Mouse (Mus musculus) forebrain, embryonic 15.5 days (tissue): ENCODE data around the gene Kif17. TPM values are rescaled to one million over a fixed set of nuclear protein-coding genes. Genes with fewer than 3 reads are reported as not detected.

Source experiments
- ATAC-seq: fragments of 200-750 bp; cut with Nextera tagmentation; replicated peaks from 2 replicates; pipeline ENCODE4 v1.8.0; 2017; ENCODE audit warnings: mild to moderate bottlenecking, moderate TSS enrichment, moderate library complexity
- H3K27ac ChIP-seq: fragments of 300-500 bp; sonication (generic); replicated peaks from 2 replicates; pipeline ENCODE4 v1.5.1; 2015; ENCODE audit warnings: mild to moderate bottlenecking, inconsistent platforms
- H3K27me3 ChIP-seq: fragments of 300-500 bp; sonication (generic); 2 replicates; pipeline ENCODE4 v1.6.1; 2015; ENCODE audit warnings: inconsistent platforms
- H3K36me3 ChIP-seq: fragments of 300-500 bp; sonication (generic); 2 replicates; pipeline ENCODE4 v1.6.1; 2015; ENCODE audit warnings: mild to moderate bottlenecking, inconsistent platforms
- H3K4me1 ChIP-seq: fragments of 300-500 bp; sonication (generic); 2 replicates; pipeline ENCODE4 v1.6.1; 2015; ENCODE audit warnings: inconsistent platforms
- H3K4me2 ChIP-seq: fragments of 300-500 bp; sonication (generic); replicated peaks from 2 replicates; pipeline ENCODE4 v1.6.1; 2015; ENCODE audit warnings: mild to moderate bottlenecking, inconsistent platforms
- H3K4me3 ChIP-seq: fragments of 300-500 bp; sonication (generic); 2 replicates; pipeline ENCODE4 v1.5.1; 2015; ENCODE audit warnings: mild to moderate bottlenecking, inconsistent platforms
- H3K9ac ChIP-seq: fragments of 300-500 bp; sonication (generic); replicated peaks from 2 replicates; pipeline ENCODE4 v1.6.1; 2015; ENCODE audit warnings: mild to moderate bottlenecking, inconsistent platforms
- H3K9me3 ChIP-seq: fragments of 300-500 bp; sonication (generic); 2 replicates; pipeline ENCODE4 v1.6.1; 2016; ENCODE audit warnings: inconsistent platforms
- WGBS: fragments of 180-500 bp; shearing (Covaris S2); methylation state at CpG from one replicate; pipeline ENCODE4 v1.1.7; 2015; ENCODE audit warnings: mixed read lengths; 5-methylcytosine and 5-hydroxymethylcytosine counted together
- polyA plus RNA-seq: library from polyadenylated mRNA; unstranded; fragments of >200 nt; fragmentation: Nextera tagmentation; extraction: Ambion mirVana; gene quantifications from 2 replicates; pipeline ENCODE4 v1.2.1, GENCODE M21; 2015

Kif17 gene
- polyA plus RNA-seq, 1 experiment from 2014 or later = 1.4 TPM

GRCm38 (mm10) chr4:138267869-138268268, 17.6 kb downstream of the Kif17 start:
- no peak for ATAC-seq
- Histone ChIP-seq H3K27ac (no peak overlapping the region), H3K4me3 (no peak overlapping the region), H3K9ac (no peak overlapping the region), H3K4me2 (no peak overlapping the region), H3K9me3 (no peaks in the 10 kb centered on the region), H3K27me3 (peaks cover 6% of the 10 kb centered on the region; the same call in 1 of the 2 replicates), H3K4me1 (peaks cover 5% of the 10 kb centered on the region), H3K36me3 (no peaks in the 10 kb centered on the region)
- 90% methylated on average over 10 of the region's 10 CpGs for WGBS

DNA sequence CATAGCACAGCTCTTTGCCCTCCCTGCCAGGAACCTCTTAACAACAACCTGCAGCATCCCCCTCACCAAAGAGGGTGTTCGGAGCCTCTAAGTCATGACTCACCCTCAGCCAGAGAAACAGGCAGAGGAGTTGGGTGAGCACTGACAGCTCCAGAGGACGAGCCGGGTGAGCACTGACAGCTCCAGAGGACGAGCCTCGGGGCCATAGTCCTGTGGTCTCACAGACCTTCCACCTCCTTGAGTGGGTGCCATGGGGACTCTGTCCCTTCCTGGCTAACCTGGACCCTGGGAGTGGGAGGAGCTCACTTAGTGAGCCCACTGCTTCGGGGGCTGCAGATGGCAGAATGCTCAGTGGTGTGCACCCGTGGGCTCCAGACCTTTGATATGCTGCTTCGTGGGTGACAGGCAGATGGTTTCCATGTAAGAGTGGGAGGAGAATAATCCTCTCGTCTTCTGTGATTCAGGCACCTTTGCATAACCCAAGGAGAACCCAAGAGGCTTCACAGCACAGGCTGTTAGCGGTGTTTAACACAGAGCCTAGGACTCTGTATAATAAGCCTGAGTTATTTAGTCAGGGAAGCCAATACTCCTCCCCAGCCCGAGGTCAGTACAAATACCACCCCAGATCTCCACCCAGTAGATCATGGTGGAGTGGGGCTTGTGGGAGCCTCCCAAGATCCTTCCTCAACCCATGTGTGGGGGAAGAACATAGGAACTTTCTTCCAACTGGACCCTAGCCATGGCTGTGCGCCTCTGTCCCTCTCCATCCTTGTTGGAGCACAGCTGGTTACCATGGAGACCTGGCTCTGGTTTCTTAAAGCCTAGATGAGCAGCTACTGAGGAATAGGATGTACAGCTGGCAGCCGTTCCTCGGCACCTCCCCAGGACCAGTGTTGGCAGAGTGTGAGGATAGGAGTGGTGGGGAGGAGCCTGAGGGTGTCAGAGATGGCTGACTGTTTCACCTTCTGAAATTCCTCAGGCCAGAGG, 22.1 kb downstream of the Kif17 start:
- 67% methylated on average over 14 of the region's 14 CpGs for WGBS
- Histone ChIP-seq H3K4me2 (no peak overlapping the region), H3K27ac (no peak overlapping the region), H3K9ac (no peak overlapping the region), H3K9me3 (no peaks in the 10 kb centered on the region), H3K4me1 (peaks cover 6% of the 10 kb centered on the region), H3K4me3 (no peak overlapping the region), H3K36me3 (no peaks in the 10 kb centered on the region), H3K27me3 (no peaks in the 10 kb centered on the region)
- 0 out of 2 replicates have a peak, but pooled peaks have one; percentile 43 for ATAC-seq

DNA sequence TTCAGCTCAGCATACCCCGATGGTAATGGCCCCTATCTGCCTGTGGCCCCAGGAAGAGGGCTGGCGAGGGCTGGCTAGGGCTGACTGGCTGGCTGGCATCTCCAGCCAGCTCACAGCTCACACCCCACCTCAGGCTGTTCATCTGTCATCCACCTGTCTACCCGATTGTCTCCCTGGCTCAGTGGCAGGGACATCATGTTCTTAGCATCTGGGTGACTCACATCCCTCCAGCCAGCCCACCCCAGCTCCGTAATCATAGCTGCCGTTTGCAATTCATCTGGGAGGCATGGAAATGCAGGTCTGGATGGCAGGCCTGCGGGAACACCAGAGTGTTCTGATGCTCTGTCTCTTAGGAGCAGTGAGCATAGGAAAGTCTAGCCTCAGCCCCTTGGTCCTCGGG, 28.1 kb downstream of the Kif17 start:
- 83% methylated on average over 7 of the region's 7 CpGs for whole genome bisulfite sequencing
- H3K27me3 ChIP-seq = no peaks in the 10 kb centered on the region
- no peak for ATAC-seq
- H3K9me3 ChIP-seq = no peaks in the 10 kb centered on the region
- no peaks in the 10 kb centered on the region for H3K36me3 ChIP-seq
- H3K4me2 ChIP-seq = no peak overlapping the region
- H3K9ac ChIP-seq = no peak overlapping the region
- no peak overlapping the region for H3K27ac ChIP-seq
- no peak overlapping the region for H3K4me3 ChIP-seq
- H3K4me1 ChIP-seq = no peaks in the 10 kb centered on the region

GRCm38 (mm10) chr4:138282834-138283233, 32.6 kb downstream of the Kif17 start:
- 0 out of 2 replicates have a peak, but pooled peaks have one; percentile 35 for ATAC-seq
- no peaks in the 10 kb centered on the region for H3K4me1 ChIP-seq
- no peaks in the 10 kb centered on the region for H3K36me3 ChIP-seq
- H3K4me3 ChIP-seq = no peak overlapping the region
- H3K4me2 ChIP-seq = no peak overlapping the region
- WGBS = 23% methylated on average over 4 of the region's 4 CpGs
- H3K27ac ChIP-seq = no peak overlapping the region
- no peaks in the 10 kb centered on the region for H3K9me3 ChIP-seq
- no peaks in the 10 kb centered on the region for H3K27me3 ChIP-seq
- no peak overlapping the region for H3K9ac ChIP-seq

DNA sequence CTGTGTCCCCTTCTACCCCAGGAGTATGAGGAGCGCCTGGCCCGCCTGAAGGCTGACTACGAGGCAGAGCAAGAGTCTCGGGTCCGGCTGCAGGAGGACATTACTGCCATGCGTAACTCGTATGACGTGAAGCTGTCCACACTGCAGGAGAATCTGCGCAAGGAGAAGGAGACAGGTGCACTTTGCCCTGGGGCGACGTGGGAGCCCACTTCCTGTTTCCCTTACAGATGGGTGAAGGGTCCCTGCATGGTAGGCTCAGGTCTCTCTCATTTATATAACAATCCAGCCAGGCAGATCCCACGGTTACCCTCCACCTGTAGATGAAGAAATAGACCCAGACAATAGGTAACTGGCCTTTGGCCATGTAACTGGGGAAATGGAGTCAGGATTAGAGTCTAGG, 36.2 kb downstream of the Kif17 start:
- no peaks in the 10 kb centered on the region for H3K36me3 ChIP-seq
- H3K4me2 ChIP-seq = no peak overlapping the region
- H3K4me3 ChIP-seq = no peak overlapping the region
- no peak overlapping the region for H3K9ac ChIP-seq
- H3K4me1 ChIP-seq = no peaks in the 10 kb centered on the region
- ATAC-seq = no peak
- H3K27me3 ChIP-seq = no peaks in the 10 kb centered on the region
- WGBS = 89% methylated on average over 12 of the region's 12 CpGs
- H3K9me3 ChIP-seq = no peaks in the 10 kb centered on the region
- no peak overlapping the region for H3K27ac ChIP-seq

- ATAC-seq = no peak
- Histone ChIP-seq H3K27me3 (no peaks in the 10 kb centered on the region), H3K4me2 (no peak overlapping the region), H3K4me3 (no peak overlapping the region), H3K4me1 (peaks cover 5% of the 10 kb centered on the region; the same call in 1 of the 2 replicates), H3K36me3 (no peaks in the 10 kb centered on the region), H3K9ac (no peak overlapping the region), H3K27ac (no peak overlapping the region), H3K9me3 (no peaks in the 10 kb centered on the region)
- WGBS = 91% methylated on average over 7 of the region's 7 CpGs
These were observed 38.5 kb downstream of the Kif17 start for GRCm38 (mm10) chr4:138288691-138289090.

- H3K9ac ChIP-seq = no peak overlapping the region
- no peak overlapping the region for H3K4me3 ChIP-seq
- H3K9me3 ChIP-seq = no peaks in the 10 kb centered on the region
- ATAC-seq = no peak
- WGBS = 89% methylated on average over 13 of the region's 13 CpGs
- H3K27me3 ChIP-seq = no peaks in the 10 kb centered on the region
- no peaks in the 10 kb centered on the region for H3K36me3 ChIP-seq
- H3K27ac ChIP-seq = no peak overlapping the region
- H3K4me2 ChIP-seq = no peak overlapping the region
- peaks cover 6% of the 10 kb centered on the region; the same call in 1 of the 2 replicates for H3K4me1 ChIP-seq
These were observed 41.8 kb downstream of the Kif17 start for GRCm38 (mm10) chr4:138292028-138292427.

DNA sequence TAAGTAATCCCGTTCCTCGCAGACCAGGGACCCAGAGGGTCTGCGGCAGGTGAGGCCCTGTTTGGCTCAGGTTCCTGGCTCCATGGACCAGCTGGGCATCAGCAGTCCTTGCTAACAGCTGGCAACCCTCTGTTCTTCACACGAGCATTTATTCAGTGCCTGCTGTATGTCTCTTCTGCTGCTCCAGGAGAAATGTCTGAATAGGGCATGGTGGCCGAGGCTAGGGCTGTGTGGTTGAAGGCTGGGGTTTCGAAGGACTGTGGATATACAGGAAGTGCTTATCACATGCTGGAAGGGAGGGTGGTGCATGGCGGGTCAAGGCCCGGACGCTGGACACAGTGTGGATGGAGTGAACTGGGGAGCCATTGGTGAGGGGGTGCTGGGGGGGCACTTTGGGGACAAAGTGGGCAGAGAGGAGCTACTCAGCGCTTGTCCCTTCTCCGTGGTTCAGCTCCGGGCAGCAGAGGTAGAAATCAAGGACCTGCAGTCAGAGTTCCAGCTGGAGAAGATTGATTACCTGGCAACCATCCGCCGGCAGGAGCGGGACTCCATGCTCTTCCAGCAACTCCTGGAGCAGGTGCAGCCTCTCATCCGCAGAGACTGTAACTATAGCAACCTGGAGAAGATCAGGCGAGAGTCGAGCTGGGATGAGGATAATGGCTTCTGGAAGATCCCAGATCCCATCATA, 43.2 kb downstream of the Kif17 start:
- ATAC-seq = 0 out of 2 replicates have a peak, but pooled peaks have one; percentile 48
- Histone ChIP-seq H3K4me3 (no peak overlapping the region), H3K36me3 (no peaks in the 10 kb centered on the region), H3K4me2 (0 out of 2 replicates have a peak overlapping the region, but pooled peaks have one; percentile 8), H3K4me1 (peaks cover 6% of the 10 kb centered on the region; the same call in 1 of the 2 replicates), H3K27ac (peak overlapping the region; percentile 73), H3K9ac (no peak overlapping the region), H3K9me3 (no peaks in the 10 kb centered on the region), H3K27me3 (no peaks in the 10 kb centered on the region)
- WGBS = 74% methylated on average over 18 of the region's 18 CpGs

GRCm38 (mm10) chr4:138293949-138294550, 43.8 kb downstream of the Kif17 start:
- Histone ChIP-seq H3K36me3 (no peaks in the 10 kb centered on the region), H3K9me3 (no peaks in the 10 kb centered on the region), H3K4me2 (no peak overlapping the region), H3K27ac (peak overlapping the region; percentile 73), H3K4me1 (peaks cover 6% of the 10 kb centered on the region; the same call in 1 of the 2 replicates), H3K9ac (no peak overlapping the region), H3K4me3 (no peak overlapping the region), H3K27me3 (no peaks in the 10 kb centered on the region)
- ATAC-seq = 0 out of 2 replicates have a peak, but pooled peaks have one; percentile 16
- WGBS = 73% methylated on average over 8 of the region's 14 CpGs

DNA sequence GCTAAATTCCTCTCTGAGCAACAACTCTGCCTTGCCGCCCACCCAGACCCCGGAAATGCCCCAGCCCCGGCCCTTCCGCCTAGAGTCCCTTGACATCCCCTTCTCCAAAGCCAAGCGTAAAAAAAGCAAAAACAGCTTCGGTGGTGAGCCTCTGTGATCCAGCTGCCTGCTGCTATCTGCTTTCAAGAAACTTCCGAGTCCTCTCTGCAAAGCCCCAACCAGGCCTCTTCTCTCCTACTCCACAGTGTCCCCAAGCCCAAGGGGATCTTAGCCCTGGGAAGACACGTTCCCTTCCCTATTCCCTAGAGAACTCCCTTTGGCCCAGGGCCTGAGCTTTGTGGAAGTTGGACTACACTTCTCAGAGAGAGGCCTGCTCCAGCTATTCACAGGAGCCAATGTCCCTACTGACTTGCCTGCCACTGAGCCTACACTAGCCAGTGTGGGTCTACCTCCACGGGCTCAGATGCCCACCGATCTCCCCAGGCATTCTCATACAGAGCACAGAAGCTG, 51.1 kb downstream of the Kif17 start:
- WGBS = 88% methylated on average over 10 of the region's 10 CpGs
- H3K36me3 ChIP-seq = no peaks in the 10 kb centered on the region
- H3K4me1 ChIP-seq = peaks cover 19% of the 10 kb centered on the region
- H3K9ac ChIP-seq = no peak overlapping the region
- ATAC-seq = no peak
- no peaks in the 10 kb centered on the region for H3K9me3 ChIP-seq
- no peak overlapping the region for H3K4me2 ChIP-seq
- no peak overlapping the region for H3K4me3 ChIP-seq
- no peaks in the 10 kb centered on the region for H3K27me3 ChIP-seq
- H3K27ac ChIP-seq = no peak overlapping the region

DNA sequence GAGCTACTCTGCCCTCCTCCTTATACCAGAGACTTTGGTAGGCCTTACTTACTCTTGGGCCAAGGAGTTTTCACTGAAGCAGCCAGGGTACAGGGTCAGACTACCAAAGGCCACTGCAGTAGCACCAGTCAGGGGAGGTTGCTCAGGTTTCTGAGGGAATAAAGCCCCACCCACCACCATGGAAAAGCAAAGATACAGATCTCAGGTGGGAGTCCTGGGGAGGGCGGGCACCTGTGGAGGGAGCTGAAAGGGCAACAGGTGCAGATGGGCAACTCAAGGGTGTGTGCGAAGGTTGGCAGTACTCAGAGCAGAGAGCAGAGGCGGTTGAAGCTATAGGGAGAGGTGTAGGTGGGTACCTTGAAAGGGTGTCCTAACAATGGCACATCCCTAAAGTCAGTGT, 52.8 kb downstream of the Kif17 start:
- Histone ChIP-seq H3K4me2 (no peak overlapping the region), H3K9me3 (no peaks in the 10 kb centered on the region), H3K36me3 (no peaks in the 10 kb centered on the region), H3K27ac (no peak overlapping the region), H3K4me1 (peaks cover 32% of the 10 kb centered on the region), H3K9ac (no peak overlapping the region), H3K27me3 (no peaks in the 10 kb centered on the region), H3K4me3 (no peak overlapping the region)
- ATAC-seq = no peak
- WGBS = 92% methylated on average over 3 of the region's 3 CpGs
